Mouse (Mus musculus) stomach, postnatal 0 days (tissue): ENCODE data around the gene Swi5. TPM values are rescaled to one million over a fixed set of nuclear protein-coding genes. Genes with fewer than 3 reads are reported as not detected.

Experiments used
- ATAC-seq: fragments of 200-750 bp; cut with Nextera tagmentation; 2 replicates; pipeline ENCODE4 v1.8.0; 2017; ENCODE audit not compliant: low FRiP score, low TSS enrichment
- DNase-seq: peaks from one replicate; pipeline ENCODE4 v3.0.0-alpha.2; 2016; ENCODE audit warnings: low spot score
- H3K27ac ChIP-seq: fragments of 300-500 bp; sonication (generic); replicated peaks from 2 replicates; pipeline ENCODE4 v1.5.1; 2014; ENCODE audit warnings: mild to moderate bottlenecking, control low read depth
- H3K27me3 ChIP-seq: fragments of 300-500 bp; sonication (generic); 2 replicates; pipeline ENCODE4 v1.6.1; 2014; ENCODE audit warnings: low read length; ENCODE audit not compliant: control insufficient read depth, insufficient read depth
- H3K36me3 ChIP-seq: fragments of 300-500 bp; sonication (generic); 2 replicates; pipeline ENCODE4 v1.6.1; 2014; ENCODE audit warnings: low read length, mixed read lengths; ENCODE audit not compliant: control insufficient read depth, insufficient read depth
- H3K4me1 ChIP-seq: fragments of 300-500 bp; sonication (generic); replicated peaks from 2 replicates; pipeline ENCODE4 v1.6.1; 2014; ENCODE audit warnings: antibody characterized with exemption; ENCODE audit not compliant: control insufficient read depth, insufficient read depth
- H3K4me2 ChIP-seq: fragments of 300-500 bp; sonication (generic); replicated peaks from 2 replicates; pipeline ENCODE4 v1.6.1; 2014; ENCODE audit warnings: low read depth, mild to moderate bottlenecking, control low read depth, moderate library complexity
- H3K4me3 ChIP-seq: fragments of 300-500 bp; sonication (generic); 2 replicates; pipeline ENCODE4 v1.5.1; 2014; ENCODE audit warnings: low read depth, low read length, control low read depth
- H3K9ac ChIP-seq: fragments of 300-500 bp; sonication (generic); 2 replicates; pipeline ENCODE4 v1.6.1; 2014; ENCODE audit warnings: mild to moderate bottlenecking, low read length, control low read depth, mixed read lengths
- H3K9me3 ChIP-seq: fragments of 300-500 bp; sonication (generic); 2 replicates; pipeline ENCODE4 v1.6.1; 2016; ENCODE audit warnings: low read length; ENCODE audit not compliant: control insufficient read depth
- CTCF ChIP-seq: IDR thresholded peaks from 2 replicates; pipeline ENCODE4 v1.5.1; 2016; ENCODE audit warnings: antibody characterized with exemption, low read depth, mild to moderate bottlenecking, moderate library complexity
- EP300 ChIP-seq: optimal IDR thresholded peaks from 2 replicates; pipeline ENCODE3; 2016; ENCODE audit warnings: antibody characterized with exemption
- WGBS: fragments of 180-500 bp; shearing (Covaris S2); extraction: QIAGEN DNeasy Blood & Tissue Kit; methylation state at CpG from one replicate; pipeline ENCODE4 v1.1.7; 2014; 5-methylcytosine and 5-hydroxymethylcytosine counted together
- polyA plus RNA-seq: library from polyadenylated mRNA; unstranded; fragments of >200 nt; fragmentation: Nextera tagmentation; extraction: Ambion mirVana; gene quantifications from 2 replicates; pipeline ENCODE4 v1.2.1, GENCODE M21; 2015

The Swi5 gene
- polyA plus RNA-seq, 1 experiment from 2014 or later, result 313 TPM

GRCm38 (mm10) chr2:32251791-32252527, 35.9 kb downstream of the Swi5 start:
- Histone ChIP-seq H3K9me3 (no peaks in the 10 kb centered on the region), H3K4me3 (no peak overlapping the region), H3K27me3 (no peaks in the 10 kb centered on the region), H3K4me1 (no peaks in the 10 kb centered on the region), H3K36me3 (peaks cover 24% of the 10 kb centered on the region), H3K27ac (no peak overlapping the region), H3K4me2 (no peak overlapping the region), H3K9ac (no peak overlapping the region)
- 51% methylated on average over 12 of the region's 12 CpGs for WGBS
- no peak for ATAC-seq
- DNase-seq, result no peak
- no peak for TF ChIP-seq CTCF
- TF ChIP-seq EP300, result no peak

DNA sequence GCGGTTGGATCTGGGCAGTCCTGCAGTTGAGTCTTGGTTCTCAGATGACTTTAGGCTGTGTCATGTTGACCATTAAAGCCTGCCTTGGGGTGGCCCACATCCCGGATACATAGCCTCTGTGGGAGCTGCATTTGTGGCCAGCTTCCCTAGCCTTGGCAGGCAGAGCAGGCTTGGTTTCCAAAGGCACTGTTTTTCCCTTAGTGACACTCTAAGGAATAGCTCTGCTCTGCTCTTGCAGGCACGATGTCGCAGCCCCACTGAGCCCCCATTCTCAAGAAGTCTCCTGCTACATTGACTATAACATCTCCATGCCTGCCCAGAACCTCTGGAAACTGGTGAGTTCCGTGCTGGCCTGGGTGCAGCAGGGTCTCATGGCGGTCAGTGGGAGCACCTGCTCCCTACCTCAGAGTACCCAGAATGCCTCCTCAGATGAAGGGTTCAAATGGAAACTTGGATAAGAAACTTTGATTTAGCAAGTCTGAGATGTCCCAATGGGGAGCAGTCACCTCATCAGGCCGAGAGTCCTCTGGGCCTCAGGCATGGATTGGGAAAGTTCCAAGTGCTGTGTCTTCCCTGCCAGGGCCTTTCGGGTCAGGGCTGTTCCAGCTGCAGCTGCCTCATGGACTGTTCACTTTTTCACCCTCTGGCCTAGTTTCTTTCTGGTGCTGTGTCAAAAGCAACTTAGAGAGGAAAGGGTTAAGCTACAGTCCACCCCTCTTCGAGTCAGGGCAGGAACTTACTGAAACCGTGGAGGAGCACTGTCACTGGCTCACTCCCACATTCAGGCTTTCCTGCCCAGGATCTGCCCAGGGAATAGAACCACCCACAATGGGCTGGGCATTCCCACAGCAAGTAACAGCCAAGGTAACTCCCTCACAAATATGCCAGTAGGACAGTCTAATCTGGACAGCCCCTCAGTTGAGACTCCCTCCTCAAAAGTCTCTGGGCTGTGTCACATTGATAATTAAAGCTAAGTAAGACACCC, 39.2 kb downstream of the Swi5 start:
- no peak for DNase-seq
- H3K36me3 ChIP-seq, result peaks cover 16% of the 10 kb centered on the region
- H3K4me2 ChIP-seq, result no peak overlapping the region
- no peak for TF ChIP-seq EP300
- no peaks in the 10 kb centered on the region for H3K4me1 ChIP-seq
- H3K27me3 ChIP-seq, result no peaks in the 10 kb centered on the region
- H3K9me3 ChIP-seq, result no peaks in the 10 kb centered on the region
- H3K9ac ChIP-seq, result no peak overlapping the region
- 70% methylated on average over 10 of the region's 10 CpGs for WGBS
- H3K27ac ChIP-seq, result no peak overlapping the region
- ATAC-seq, result no peak
- no peak overlapping the region for H3K4me3 ChIP-seq

DNA sequence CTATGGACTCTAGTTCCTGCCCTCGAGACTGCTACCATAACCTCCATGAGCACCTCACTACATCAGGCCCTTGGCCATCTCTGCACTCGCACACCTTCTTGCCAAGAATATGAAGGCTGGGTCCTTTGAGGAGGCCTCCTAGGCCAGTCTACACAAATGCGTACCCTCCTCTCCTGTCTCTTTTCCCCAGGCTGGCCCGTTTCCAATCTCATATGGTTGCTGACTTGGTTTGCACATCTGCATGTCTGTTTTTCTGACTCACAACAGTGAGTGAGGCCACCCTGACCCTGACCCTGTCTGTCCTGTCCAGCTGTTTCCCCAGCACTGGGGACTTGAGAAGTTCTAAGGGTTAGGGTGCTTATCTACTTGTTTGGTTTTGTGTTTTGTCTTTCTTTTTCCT, 41.1 kb downstream of the Swi5 start:
- Histone ChIP-seq H3K4me1 (no peaks in the 10 kb centered on the region), H3K4me2 (no peak overlapping the region), H3K4me3 (no peak overlapping the region), H3K36me3 (peaks cover 16% of the 10 kb centered on the region), H3K9me3 (no peaks in the 10 kb centered on the region), H3K9ac (no peak overlapping the region), H3K27me3 (no peaks in the 10 kb centered on the region), H3K27ac (no peak overlapping the region)
- TF ChIP-seq EP300 (no peak), CTCF (no peak)
- ATAC-seq, result no peak
- no peak for DNase-seq
- WGBS, result 83% methylated on average over 4 of the region's 4 CpGs

- TF ChIP-seq EP300 (no peak), CTCF (no peak)
- Histone ChIP-seq H3K4me3 (no peak overlapping the region), H3K27me3 (no peaks in the 10 kb centered on the region), H3K36me3 (peaks cover 13% of the 10 kb centered on the region), H3K27ac (no peak overlapping the region), H3K9ac (no peak overlapping the region), H3K4me1 (no peaks in the 10 kb centered on the region), H3K9me3 (no peaks in the 10 kb centered on the region), H3K4me2 (no peak overlapping the region)
- ATAC-seq (no peak), DNase-seq (no peak)
- 83% methylated on average over 4 of the region's 4 CpGs for WGBS
Measured at GRCm38 (mm10) chr2:32242986-32243385, 44.9 kb downstream of the Swi5 start.

DNA sequence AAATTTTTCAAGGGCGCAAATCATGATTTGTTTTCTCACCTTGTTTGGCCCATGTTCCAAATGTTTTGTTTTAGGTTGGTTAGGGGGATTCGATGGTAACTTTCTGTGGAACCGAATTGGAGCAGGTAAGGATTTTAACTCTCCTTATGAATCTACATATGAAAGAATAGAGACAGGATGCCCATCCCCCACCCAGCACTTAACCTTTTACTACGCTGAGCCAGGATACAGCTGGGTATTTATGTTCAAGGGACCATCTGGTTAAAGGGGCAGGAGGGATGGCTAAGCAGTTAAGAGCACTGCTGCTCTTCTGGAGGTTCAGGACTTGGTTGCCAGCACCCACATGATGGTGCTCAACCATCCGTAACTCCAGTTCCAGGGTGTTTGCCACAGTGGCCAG, 47.3 kb downstream of the Swi5 start:
- WGBS, result 76% methylated on average over 5 of the region's 5 CpGs
- H3K27me3 ChIP-seq, result no peaks in the 10 kb centered on the region
- TF ChIP-seq EP300, result no peak
- no peak for TF ChIP-seq CTCF
- H3K9me3 ChIP-seq, result no peaks in the 10 kb centered on the region
- no peak overlapping the region for H3K27ac ChIP-seq
- no peak for DNase-seq
- H3K4me3 ChIP-seq, result no peak overlapping the region
- H3K36me3 ChIP-seq, result peaks cover 4% of the 10 kb centered on the region; the same call in 1 of the 2 replicates
- no peaks in the 10 kb centered on the region for H3K4me1 ChIP-seq
- ATAC-seq, result no peak
- no peak overlapping the region for H3K4me2 ChIP-seq
- H3K9ac ChIP-seq, result no peak overlapping the region
